Mouse (Mus musculus) bone marrow macrophage, adult 2 months (primary cell): ENCODE results near the gene B2m.

Experiments used
- CTCF ChIP-seq: IDR thresholded peaks from 2 replicates; pipeline ENCODE4 v1.5.1; 2012; ENCODE audit warnings: low read depth, mild to moderate bottlenecking, low read length, moderate library complexity
- POLR2A ChIP-seq: IDR thresholded peaks from 2 replicates; pipeline ENCODE4 v1.6.1; 2012; ENCODE audit warnings: mild to moderate bottlenecking, low read depth, low read length, borderline replicate concordance

DNA sequence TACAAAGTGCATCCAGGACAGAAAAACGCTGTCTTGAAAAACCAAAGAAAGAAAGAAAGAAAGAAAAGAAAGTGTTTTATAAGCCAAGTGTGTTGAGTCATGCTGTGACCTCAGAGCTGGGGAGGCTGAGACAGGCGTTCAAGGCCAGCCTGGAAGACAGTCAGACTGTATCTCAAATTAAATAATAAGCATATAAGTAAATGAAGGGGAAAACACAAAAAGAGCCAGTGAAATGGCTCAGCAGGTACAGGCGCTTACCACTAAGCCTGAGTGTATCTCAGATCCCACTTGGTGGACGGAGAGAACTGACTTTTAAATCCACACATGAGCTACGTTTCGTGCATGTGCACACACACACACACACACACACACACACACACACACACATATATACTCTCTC, 1.8 kb downstream of the B2m start:
- TF ChIP-seq CTCF (no peak), POLR2A (no peak)
